Mouse (Mus musculus): Measurements from ENCODE around the gene Grb10.
A peak's percentile ranks its signal among the peaks of the same experiment; 100 is the strongest.

The Grb10 gene

GRCm38 (mm10) chr11:11968830-11969229 is 69.7 kb downstream of the Grb10 start:
- no peak for DNase-seq (ENCODE audit: low spot score)

DNA sequence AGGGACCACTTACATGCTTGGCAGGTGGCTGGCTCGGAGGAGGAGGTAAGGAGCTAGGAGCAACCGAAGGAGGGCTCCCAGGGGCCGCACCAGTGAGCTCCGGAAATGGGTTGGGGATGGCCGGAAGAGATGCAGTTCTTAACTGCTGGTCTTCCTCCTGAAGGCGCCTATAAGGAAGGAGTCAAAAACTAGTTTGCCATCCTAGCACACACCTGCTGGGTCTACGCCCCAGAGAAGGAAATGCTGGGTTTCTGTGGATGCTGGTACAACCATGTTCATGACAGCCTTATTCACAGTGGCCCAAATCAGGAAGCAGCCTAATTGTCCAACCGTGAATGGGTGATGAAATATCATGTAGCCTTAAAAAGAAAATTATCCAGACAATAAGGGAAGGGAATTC is 71.0 kb downstream of the Grb10 start:
- DNase-seq (ENCODE audit: low spot score) = no peak

DNA sequence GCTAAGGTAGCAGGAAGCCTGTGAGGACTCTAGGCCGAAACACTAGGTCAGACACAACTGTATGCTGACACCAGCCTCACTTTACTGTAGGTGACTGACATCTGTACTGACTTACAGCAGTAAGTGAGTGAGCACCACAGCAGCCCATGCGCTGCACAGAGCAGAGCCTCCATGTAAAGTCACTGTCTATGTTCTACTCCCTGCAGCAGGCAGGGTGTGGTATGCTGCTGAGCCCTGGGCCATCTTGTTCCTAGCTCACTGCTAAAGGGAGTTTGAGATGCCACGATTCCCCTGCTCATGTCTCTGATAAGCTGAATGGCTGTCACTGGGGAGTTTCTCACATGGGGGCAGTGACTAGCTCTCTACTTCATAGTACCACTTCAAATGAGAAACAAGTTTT is 72.3 kb downstream of the Grb10 start:
- no peak for DNase-seq (ENCODE audit: low spot score)

GRCm38 (mm10) chr11:11965501-11966125 is 72.9 kb downstream of the Grb10 start:
- DNase-seq (ENCODE audit: low spot score) = no peak

DNA sequence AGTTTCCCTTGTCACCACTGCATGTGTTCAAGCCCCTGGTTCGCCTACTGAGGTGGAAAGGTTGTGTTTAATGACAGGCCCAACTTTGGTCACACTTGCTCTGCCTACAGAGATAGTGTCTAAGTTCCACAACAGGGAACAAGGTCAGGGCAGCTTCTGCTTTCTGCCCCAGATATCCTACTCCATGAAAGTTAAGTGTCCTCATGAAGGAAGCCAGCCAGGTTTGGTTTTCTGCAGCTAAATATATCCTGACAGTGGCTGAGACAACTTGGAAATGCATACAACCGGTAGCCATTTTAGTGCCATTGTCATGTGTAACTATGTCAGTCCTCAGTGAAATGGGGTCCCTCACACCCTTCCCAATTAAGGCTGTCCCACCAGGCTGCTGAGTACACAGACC is 73.8 kb downstream of the Grb10 start:
- DNase-seq (ENCODE audit: low spot score) = no peak

GRCm38 (mm10) chr11:11963587-11963986 is 74.9 kb downstream of the Grb10 start:
- DNase-seq (ENCODE audit: low spot score) = no peak

GRCm38 (mm10) chr11:11963065-11963464 is 75.4 kb downstream of the Grb10 start:
- no peak for DNase-seq (ENCODE audit: low spot score)

GRCm38 (mm10) chr11:11962629-11962954 is 75.9 kb downstream of the Grb10 start:
- DNase-seq (ENCODE audit: low spot score) = peak; percentile 59

DNA sequence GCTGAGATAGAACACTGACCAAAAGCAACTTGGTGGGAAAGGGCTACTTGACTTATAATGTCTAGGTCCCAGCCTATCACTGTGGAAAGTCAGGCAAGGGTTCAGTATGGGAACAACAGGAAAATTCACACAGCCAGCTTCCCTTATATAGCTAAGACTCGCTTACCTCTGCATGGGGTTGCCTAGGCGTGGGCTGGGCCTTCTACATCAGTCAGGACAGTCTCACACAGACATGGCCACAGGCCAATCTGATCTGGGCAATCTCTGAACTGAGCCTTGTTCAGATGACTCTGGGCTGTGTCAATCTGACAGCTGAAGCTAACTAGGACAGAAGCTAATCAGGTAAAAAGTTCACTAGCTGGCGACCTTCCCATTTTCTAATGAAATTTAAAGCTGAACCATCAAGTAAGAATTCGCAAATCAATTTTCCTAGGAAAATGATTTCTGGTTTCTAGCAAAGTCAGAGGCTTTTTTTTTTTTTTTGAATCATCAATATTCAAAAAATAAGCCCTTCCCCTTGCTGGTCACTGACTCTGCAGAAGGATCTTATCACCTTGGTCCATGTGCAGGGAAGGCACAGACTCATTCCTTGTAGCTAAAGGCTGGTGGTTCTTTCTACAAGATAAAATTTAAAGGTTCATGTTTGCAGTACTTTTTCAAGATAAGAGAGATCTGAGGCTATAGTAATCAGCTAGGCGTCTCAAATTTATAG is 76.4 kb downstream of the Grb10 start:
- DNase-seq (ENCODE audit: low spot score) = no peak

DNA sequence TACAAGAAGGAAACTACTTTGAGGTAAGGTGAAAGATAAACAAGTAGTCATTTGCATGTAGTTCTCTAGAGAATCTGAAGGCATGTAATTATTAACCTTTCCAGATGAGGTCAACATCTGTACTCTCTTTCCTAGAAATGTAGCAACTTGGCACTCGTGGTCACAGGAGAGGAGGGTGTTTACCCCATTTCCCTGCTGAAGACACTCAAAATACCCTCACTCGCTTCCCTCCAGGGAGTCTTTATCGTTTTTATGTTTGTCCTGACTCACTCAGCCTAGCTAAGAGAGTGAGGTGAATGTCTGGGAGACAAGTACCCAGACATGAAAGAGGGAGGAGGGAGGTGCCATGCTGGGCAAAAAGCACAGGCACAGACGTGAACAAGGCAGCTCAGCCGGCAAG is 77.6 kb downstream of the Grb10 start:
- DNase-seq (ENCODE audit: low spot score) = peak; percentile 59

GRCm38 (mm10) chr11:11960227-11960626 is 78.3 kb downstream of the Grb10 start:
- no peak for DNase-seq (ENCODE audit: low spot score)

- no peak for DNase-seq (ENCODE audit: low spot score)
These were observed 80.0 kb downstream of the Grb10 start for GRCm38 (mm10) chr11:11958479-11958878.

DNA sequence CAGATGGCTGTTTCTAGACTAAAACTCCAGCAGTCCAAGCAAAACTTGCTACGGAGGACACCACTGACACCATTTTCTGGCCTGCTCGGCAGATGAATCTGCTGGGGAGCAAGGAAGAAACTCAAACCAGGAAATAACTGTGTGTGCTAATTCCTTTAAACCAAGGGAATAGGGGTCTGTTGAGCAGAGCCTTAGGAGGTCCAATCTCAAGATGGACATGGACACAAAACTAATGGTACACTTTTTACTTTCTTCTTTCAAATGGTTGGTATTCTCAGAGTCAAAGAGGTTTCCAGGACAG is 80.5 kb downstream of the Grb10 start:
- DNase-seq (ENCODE audit: low spot score) = no peak

DNA sequence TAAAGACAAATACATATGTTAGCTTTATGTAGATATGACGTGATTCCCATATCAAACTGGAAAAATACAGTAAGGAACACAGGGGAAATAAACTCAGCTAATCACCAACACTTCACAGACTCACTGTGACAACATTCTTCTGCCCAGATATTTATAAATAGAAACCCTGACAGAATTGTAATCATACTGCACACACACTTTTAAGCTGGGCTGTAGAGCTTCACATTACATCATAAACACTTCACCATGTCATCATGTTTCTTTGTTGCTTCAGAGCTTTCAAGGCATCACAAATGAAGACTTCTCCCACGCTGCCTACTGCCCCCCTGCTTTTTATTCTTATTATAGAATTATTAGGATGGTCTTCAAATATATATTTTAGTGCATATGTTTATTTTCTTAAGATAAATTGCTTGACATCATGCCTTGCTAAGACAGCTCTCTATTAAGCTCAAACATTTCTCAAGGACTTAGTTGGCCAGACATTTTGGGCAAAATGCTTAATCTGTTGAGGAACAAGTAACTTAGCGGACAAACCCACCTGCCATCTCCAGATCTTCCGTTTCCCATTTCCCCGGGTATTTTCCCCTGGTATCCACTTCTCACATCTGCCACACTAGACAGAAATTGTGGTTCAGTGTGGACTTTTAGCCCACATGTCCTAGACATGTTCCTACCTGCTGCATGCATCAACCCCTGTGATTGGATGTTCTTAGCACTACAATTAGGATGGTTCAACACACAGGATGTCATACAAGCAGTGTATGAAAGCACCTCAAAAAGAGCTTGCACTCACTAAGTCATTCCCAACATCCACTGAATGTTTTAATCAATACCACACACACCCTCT is 81.0 kb downstream of the Grb10 start:
- DNase-seq (ENCODE audit: low spot score) = no peak

DNA sequence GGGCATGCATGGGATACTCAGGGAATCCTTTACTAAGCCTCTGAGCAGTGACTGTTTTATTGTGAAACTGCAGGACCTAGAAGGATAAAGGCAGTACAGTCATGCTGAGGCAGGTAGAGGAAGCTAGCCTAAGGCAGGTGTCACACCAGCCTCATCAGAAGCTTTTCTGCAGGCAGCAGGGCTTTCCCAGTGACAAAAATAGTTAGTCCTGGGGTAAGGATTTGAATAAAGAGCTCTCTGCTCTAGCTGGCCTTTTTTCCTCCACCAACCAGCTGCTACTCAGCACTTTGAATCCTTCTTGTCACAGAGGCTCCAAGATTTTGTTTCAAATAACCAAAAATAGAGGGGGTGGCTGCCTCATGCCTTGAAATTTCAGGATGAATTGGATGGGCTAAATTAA is 82.7 kb downstream of the Grb10 start:
- DNase-seq (ENCODE audit: low spot score) = no peak

DNA sequence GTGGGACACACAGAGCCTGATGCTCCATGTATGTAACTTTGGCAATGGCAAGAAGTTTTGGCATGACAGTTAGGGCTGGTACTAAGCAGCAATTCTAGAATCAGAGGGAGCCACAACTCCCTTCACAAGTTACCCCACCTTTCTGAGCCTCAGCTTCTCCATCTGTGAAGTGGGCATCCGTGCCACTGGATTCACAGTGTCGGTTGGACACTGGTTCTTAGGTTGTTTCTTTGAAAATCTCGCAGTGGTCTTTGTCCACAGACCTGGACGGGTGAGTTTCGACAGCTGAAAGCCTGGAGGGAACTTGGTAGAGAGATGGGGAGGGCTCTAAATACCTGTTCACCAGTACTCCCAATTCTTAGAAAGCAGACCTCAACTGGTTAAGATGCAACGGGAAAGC is 83.9 kb downstream of the Grb10 start:
- DNase-seq (ENCODE audit: low spot score) = no peak

- DNase-seq (ENCODE audit: low spot score) = no peak
These were observed 84.4 kb downstream of the Grb10 start for GRCm38 (mm10) chr11:11954115-11954438.

- DNase-seq (ENCODE audit: low spot score) = no peak
These were observed 84.9 kb downstream of the Grb10 start for GRCm38 (mm10) chr11:11953364-11954114.

DNA sequence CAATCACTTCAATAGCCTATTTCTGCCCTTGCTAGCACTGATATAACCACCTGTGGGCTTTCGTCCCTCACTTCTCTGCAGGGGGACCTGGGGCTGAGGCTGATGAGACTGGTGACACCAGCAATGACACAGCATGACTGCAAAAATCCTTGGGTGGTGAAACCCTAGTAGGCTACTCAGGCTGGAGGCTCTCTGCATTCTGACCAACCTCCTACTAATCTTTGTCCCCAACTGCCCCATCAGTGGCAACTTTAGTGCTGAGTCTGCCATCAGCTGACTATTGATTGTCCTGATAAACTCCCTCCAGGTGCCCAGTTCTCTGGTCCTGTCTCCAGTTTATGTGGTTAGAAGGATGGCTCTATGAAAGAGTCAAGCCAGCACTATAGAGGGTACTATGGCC is 85.9 kb downstream of the Grb10 start:
- DNase-seq (ENCODE audit: low spot score) = no peak

DNA sequence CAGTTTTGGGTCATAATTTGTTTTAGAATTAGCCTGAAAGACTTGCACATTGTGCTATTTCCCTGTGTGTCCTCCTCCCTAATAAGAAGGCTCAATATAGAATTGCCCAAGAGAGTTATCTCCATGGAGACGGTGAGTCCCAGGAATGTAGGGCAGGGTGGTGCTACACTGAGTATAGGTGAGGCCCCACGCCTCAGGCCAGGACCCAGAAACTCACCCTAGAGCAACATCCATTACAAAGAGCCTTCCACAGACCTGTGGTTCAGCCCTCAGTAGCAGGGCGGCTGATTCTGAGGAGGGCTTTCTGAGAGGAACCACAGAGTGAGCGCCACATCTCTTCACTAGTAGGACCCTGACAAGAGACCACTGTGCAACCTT is 89.5 kb downstream of the Grb10 start:
- no peak for DNase-seq (ENCODE audit: low spot score)

DNA sequence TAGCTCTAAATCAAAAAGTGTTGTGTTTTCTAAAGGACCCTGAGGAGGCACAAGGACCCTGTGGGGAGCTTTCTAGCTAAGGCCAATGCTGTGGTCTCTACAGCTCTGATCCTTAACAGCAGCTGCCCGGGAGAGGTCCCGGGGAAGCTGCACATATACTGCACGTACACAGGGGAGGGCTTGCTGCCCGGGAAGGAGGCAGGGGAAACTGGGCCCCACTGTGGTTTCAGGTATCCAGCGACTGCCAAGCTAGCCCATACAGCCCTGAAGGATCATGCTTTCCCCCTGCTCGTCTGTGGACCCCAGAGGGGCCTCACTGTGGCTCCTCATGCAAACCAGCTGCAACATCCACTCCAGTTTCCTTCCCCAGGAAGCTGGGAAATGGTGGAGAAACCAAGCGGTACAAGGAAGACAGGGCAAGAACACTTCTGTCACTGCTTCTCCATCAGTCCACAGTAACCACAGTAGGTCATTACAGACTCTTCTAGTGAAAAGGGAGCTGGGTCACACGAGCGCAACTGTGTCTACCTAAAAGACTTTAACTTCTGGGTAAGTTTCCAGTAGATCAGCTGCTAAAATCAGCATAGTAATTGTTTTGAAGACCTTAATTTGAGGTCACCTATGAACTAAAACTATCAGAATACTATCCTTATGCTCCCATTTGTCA is 90.0 kb downstream of the Grb10 start:
- no peak for DNase-seq (ENCODE audit: low spot score)

DNA sequence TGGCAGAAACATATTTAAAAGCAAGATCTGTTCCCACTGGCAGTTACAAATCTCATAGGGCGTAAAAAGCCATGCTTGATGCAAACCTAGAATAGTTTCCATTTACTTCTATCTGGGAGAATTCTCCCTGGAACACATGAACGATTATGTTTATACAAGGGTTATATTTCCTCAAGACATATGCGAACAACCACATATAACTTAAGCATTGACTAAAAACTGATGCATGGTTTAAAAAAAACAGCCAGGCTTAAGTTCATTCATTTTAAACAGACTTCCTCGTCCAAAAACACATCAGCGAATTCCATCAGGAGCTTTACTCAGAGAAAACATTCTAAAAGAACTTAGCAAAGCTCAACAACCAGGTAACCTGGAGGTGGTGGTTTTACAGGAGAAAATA is 90.6 kb downstream of the Grb10 start:
- DNase-seq (ENCODE audit: low spot score) = no peak
